Mouse (Mus musculus) midbrain, embryonic 12.5 days (tissue): ENCODE results near the gene Nomo1. TPM values are rescaled to one million over a fixed set of nuclear protein-coding genes. Genes with fewer than 3 reads are reported as not detected.
A peak's percentile ranks its signal among the peaks of the same experiment; 100 is the strongest.

Source experiments
- ATAC-seq: fragments of 200-750 bp; cut with Nextera tagmentation; 2 replicates; pipeline ENCODE4 v1.8.0; 2017; ENCODE audit warnings: low read depth, moderate TSS enrichment, moderate library complexity; ENCODE audit not compliant: low FRiP score
- H3K27ac ChIP-seq: fragments of 300-500 bp; sonication (generic); replicated peaks from 2 replicates; pipeline ENCODE4 v1.5.1; 2016; ENCODE audit warnings: mild to moderate bottlenecking
- H3K27me3 ChIP-seq: fragments of 300-500 bp; sonication (generic); 2 replicates; pipeline ENCODE4 v1.6.1; 2016; ENCODE audit warnings: mild to moderate bottlenecking
- H3K36me3 ChIP-seq: fragments of 300-500 bp; sonication (generic); 2 replicates; pipeline ENCODE4 v1.6.1; 2016
- H3K4me1 ChIP-seq: fragments of 300-500 bp; sonication (generic); 2 replicates; pipeline ENCODE4 v1.6.1; 2016
- H3K4me2 ChIP-seq: fragments of 300-500 bp; sonication (generic); replicated peaks from 2 replicates; pipeline ENCODE4 v1.6.1; 2016; ENCODE audit warnings: mild to moderate bottlenecking, moderate library complexity
- H3K4me3 ChIP-seq: fragments of 300-500 bp; sonication (generic); 2 replicates; pipeline ENCODE4 v1.5.1; 2016; ENCODE audit warnings: mild to moderate bottlenecking
- H3K9ac ChIP-seq: fragments of 300-500 bp; sonication (generic); replicated peaks from 2 replicates; pipeline ENCODE4 v1.6.1; 2016; ENCODE audit warnings: mild to moderate bottlenecking, moderate library complexity
- H3K9me3 ChIP-seq: fragments of 300-500 bp; sonication (generic); 2 replicates; pipeline ENCODE4 v1.6.1; 2016; ENCODE audit warnings: mild to moderate bottlenecking
- WGBS: fragments of 180-500 bp; shearing (Covaris S2); methylation state at CpG from one replicate; pipeline ENCODE4 v1.1.7; 2016; 5-methylcytosine and 5-hydroxymethylcytosine counted together
- polyA plus RNA-seq: library from polyadenylated mRNA; unstranded; fragments of >200 nt; fragmentation: Nextera tagmentation; extraction: Ambion mirVana; gene quantifications from 2 replicates; pipeline ENCODE4 v1.2.1, GENCODE M21; 2016

Gene Nomo1
- polyA plus RNA-seq: 30.2 and 35.8 TPM in 2 replicates

GRCm38 (mm10) chr7:46033109-46033869, at the start of gene Nomo1:
Nomo1 (plus strand) TSS chr7:46033698.
- H3K9ac ChIP-seq: peak within 1 kb of the TSS; percentile 89
- 6% methylated on average over 42 of the region's 44 CpGs for WGBS
- H3K27me3 ChIP-seq: peaks cover 10% of the 10 kb centered on the region
- peak within 1 kb of the TSS; percentile 56; the same call in 1 of the 2 replicates for H3K27ac ChIP-seq
- H3K4me1 ChIP-seq: peaks cover 18% of the 10 kb centered on the region
- ATAC-seq: peak; percentile 96
- peak within 1 kb of the TSS; percentile 93 for H3K4me3 ChIP-seq
- 0 out of 2 replicates have a peak, but pooled peaks cover 12% of the 10 kb centered on the region for H3K36me3 ChIP-seq
- H3K9me3 ChIP-seq: no peaks in the 10 kb centered on the region
- H3K4me2 ChIP-seq: peak within 1 kb of the TSS; percentile 88

- Histone ChIP-seq H3K27ac (no peak overlapping the region), H3K4me2 (no peak overlapping the region), H3K36me3 (no peaks in the 10 kb centered on the region), H3K9ac (no peak overlapping the region), H3K27me3 (no peaks in the 10 kb centered on the region), H3K9me3 (no peaks in the 10 kb centered on the region), H3K4me1 (no peaks in the 10 kb centered on the region), H3K4me3 (no peak overlapping the region)
- 67% methylated on average over 6 of the region's 6 CpGs for WGBS
- no peak for ATAC-seq
Observed at GRCm38 (mm10) chr7:45986893-45987292, 46.6 kb upstream of the Nomo1 start.

- ATAC-seq: no peak
- H3K4me2 ChIP-seq: no peak overlapping the region
- no peaks in the 10 kb centered on the region for H3K36me3 ChIP-seq
- H3K4me3 ChIP-seq: no peak overlapping the region
- H3K4me1 ChIP-seq: no peaks in the 10 kb centered on the region
- no peaks in the 10 kb centered on the region for H3K27me3 ChIP-seq
- 87% methylated on average over 1 of the region's 1 CpGs for WGBS
- H3K27ac ChIP-seq: no peak overlapping the region
- H3K9ac ChIP-seq: no peak overlapping the region
- H3K9me3 ChIP-seq: no peaks in the 10 kb centered on the region
Observed at GRCm38 (mm10) chr7:45988344-45988743, 45.2 kb upstream of the Nomo1 start.

GRCm38 (mm10) chr7:45992470-45992869, 41.0 kb upstream of the Nomo1 start:
- ATAC-seq: no peak
- H3K9ac ChIP-seq: no peak overlapping the region
- no peaks in the 10 kb centered on the region for H3K36me3 ChIP-seq
- H3K9me3 ChIP-seq: no peaks in the 10 kb centered on the region
- H3K27me3 ChIP-seq: no peaks in the 10 kb centered on the region
- H3K4me1 ChIP-seq: no peaks in the 10 kb centered on the region
- no peak overlapping the region for H3K4me2 ChIP-seq
- no peak overlapping the region for H3K27ac ChIP-seq
- 92% methylated on average over 8 of the region's 8 CpGs for WGBS
- no peak overlapping the region for H3K4me3 ChIP-seq

GRCm38 (mm10) chr7:46000577-46000976, 32.9 kb upstream of the Nomo1 start:
- H3K9me3 ChIP-seq: no peaks in the 10 kb centered on the region
- 0 out of 2 replicates have a peak, but pooled peaks cover 9% of the 10 kb centered on the region for H3K27me3 ChIP-seq
- no peak for ATAC-seq
- no peak overlapping the region for H3K9ac ChIP-seq
- H3K36me3 ChIP-seq: no peaks in the 10 kb centered on the region
- WGBS: 93% methylated on average over 4 of the region's 4 CpGs
- no peak overlapping the region for H3K4me3 ChIP-seq
- H3K4me2 ChIP-seq: no peak overlapping the region
- no peaks in the 10 kb centered on the region for H3K4me1 ChIP-seq
- H3K27ac ChIP-seq: no peak overlapping the region

GRCm38 (mm10) chr7:46002748-46003147, 30.8 kb upstream of the Nomo1 start:
- H3K4me3 ChIP-seq: no peak overlapping the region
- 0 out of 2 replicates have a peak, but pooled peaks cover 12% of the 10 kb centered on the region for H3K27me3 ChIP-seq
- no peak overlapping the region for H3K27ac ChIP-seq
- no peak overlapping the region for H3K9ac ChIP-seq
- 66% methylated on average over 4 of the region's 4 CpGs for WGBS
- no peak overlapping the region for H3K4me2 ChIP-seq
- no peaks in the 10 kb centered on the region for H3K4me1 ChIP-seq
- no peaks in the 10 kb centered on the region for H3K36me3 ChIP-seq
- ATAC-seq: no peak
- H3K9me3 ChIP-seq: no peaks in the 10 kb centered on the region

GRCm38 (mm10) chr7:46009578-46009977, 23.9 kb upstream of the Nomo1 start:
- 27% methylated on average over 5 of the region's 5 CpGs for WGBS
- H3K4me1 ChIP-seq: peaks cover 14% of the 10 kb centered on the region
- 0 out of 2 replicates have a peak, but pooled peaks cover 12% of the 10 kb centered on the region for H3K27me3 ChIP-seq
- H3K4me2 ChIP-seq: no peak overlapping the region
- H3K4me3 ChIP-seq: no peak overlapping the region
- no peaks in the 10 kb centered on the region for H3K36me3 ChIP-seq
- no peak for ATAC-seq
- H3K27ac ChIP-seq: no peak overlapping the region
- no peaks in the 10 kb centered on the region for H3K9me3 ChIP-seq
- no peak overlapping the region for H3K9ac ChIP-seq

- no peaks in the 10 kb centered on the region for H3K27me3 ChIP-seq
- peaks cover 14% of the 10 kb centered on the region for H3K4me1 ChIP-seq
- H3K4me2 ChIP-seq: no peak overlapping the region
- H3K4me3 ChIP-seq: no peak overlapping the region
- no peaks in the 10 kb centered on the region for H3K9me3 ChIP-seq
- H3K36me3 ChIP-seq: no peaks in the 10 kb centered on the region
- no peak for ATAC-seq
- H3K27ac ChIP-seq: no peak overlapping the region
- H3K9ac ChIP-seq: no peak overlapping the region
Observed at GRCm38 (mm10) chr7:46012121-46012520, 21.4 kb upstream of the Nomo1 start.

- no peak for ATAC-seq
- Histone ChIP-seq H3K4me1 (peaks cover 14% of the 10 kb centered on the region), H3K27me3 (no peaks in the 10 kb centered on the region), H3K9me3 (no peaks in the 10 kb centered on the region), H3K27ac (0 out of 2 replicates have a peak overlapping the region, but pooled peaks have one; percentile 11), H3K4me3 (no peak overlapping the region), H3K9ac (no peak overlapping the region), H3K36me3 (no peaks in the 10 kb centered on the region), H3K4me2 (no peak overlapping the region)
- 13% methylated on average over 9 of the region's 9 CpGs for WGBS
Observed at GRCm38 (mm10) chr7:46013266-46014010, 20.1 kb upstream of the Nomo1 start.

GRCm38 (mm10) chr7:46019594-46019993, 13.9 kb upstream of the Nomo1 start:
- no peak overlapping the region for H3K4me2 ChIP-seq
- no peaks in the 10 kb centered on the region for H3K27me3 ChIP-seq
- H3K9ac ChIP-seq: no peak overlapping the region
- no peak overlapping the region for H3K4me3 ChIP-seq
- no peak for ATAC-seq
- WGBS: 75% methylated on average over 3 of the region's 3 CpGs
- H3K9me3 ChIP-seq: no peaks in the 10 kb centered on the region
- H3K4me1 ChIP-seq: no peaks in the 10 kb centered on the region
- no peaks in the 10 kb centered on the region for H3K36me3 ChIP-seq
- H3K27ac ChIP-seq: no peak overlapping the region

- no peaks in the 10 kb centered on the region for H3K4me1 ChIP-seq
- H3K36me3 ChIP-seq: no peaks in the 10 kb centered on the region
- 38% methylated on average over 4 of the region's 4 CpGs for WGBS
- H3K4me3 ChIP-seq: no peak overlapping the region
- no peak for ATAC-seq
- no peaks in the 10 kb centered on the region for H3K27me3 ChIP-seq
- no peak overlapping the region for H3K27ac ChIP-seq
- H3K9me3 ChIP-seq: no peaks in the 10 kb centered on the region
- no peak overlapping the region for H3K4me2 ChIP-seq
- H3K9ac ChIP-seq: no peak overlapping the region
Observed at GRCm38 (mm10) chr7:46021951-46022350, 11.5 kb upstream of the Nomo1 start.

GRCm38 (mm10) chr7:46025436-46025835, 8.1 kb upstream of the Nomo1 start:
- WGBS: 77% methylated on average over 9 of the region's 9 CpGs
- no peaks in the 10 kb centered on the region for H3K36me3 ChIP-seq
- H3K9me3 ChIP-seq: no peaks in the 10 kb centered on the region
- H3K4me3 ChIP-seq: no peak overlapping the region
- no peak overlapping the region for H3K9ac ChIP-seq
- no peak overlapping the region for H3K4me2 ChIP-seq
- H3K27me3 ChIP-seq: no peaks in the 10 kb centered on the region; the same call in 1 of the 2 replicates
- H3K27ac ChIP-seq: no peak overlapping the region
- H3K4me1 ChIP-seq: no peaks in the 10 kb centered on the region
- no peak for ATAC-seq
